Mouse (Mus musculus) heart, embryonic 15.5 days (tissue): ENCODE measurements around the gene Cyp4f37. TPM values are rescaled to one million over a fixed set of nuclear protein-coding genes. Genes with fewer than 3 reads are reported as not detected.

Experiments used
- ATAC-seq: fragments of 200-750 bp; cut with Nextera tagmentation; replicated peaks from 2 replicates; pipeline ENCODE4 v1.8.0; 2017; ENCODE audit warnings: low read depth, moderate TSS enrichment; ENCODE audit not compliant: insufficient number of reproducible peaks, insufficient read depth, low FRiP score
- H3K27ac ChIP-seq: fragments of 300-500 bp; sonication (generic); 2 replicates; pipeline ENCODE4 v1.5.1; 2015; ENCODE audit warnings: mild to moderate bottlenecking, inconsistent platforms
- H3K27me3 ChIP-seq: fragments of 300-500 bp; sonication (generic); 2 replicates; pipeline ENCODE4 v1.6.1; 2015; ENCODE audit warnings: inconsistent platforms
- H3K36me3 ChIP-seq: fragments of 300-500 bp; sonication (generic); 2 replicates; pipeline ENCODE4 v1.6.1; 2015; ENCODE audit warnings: mild to moderate bottlenecking, inconsistent platforms
- H3K4me1 ChIP-seq: fragments of 300-500 bp; sonication (generic); replicated peaks from 2 replicates; pipeline ENCODE4 v1.6.1; 2015; ENCODE audit warnings: inconsistent platforms
- H3K4me2 ChIP-seq: fragments of 300-500 bp; sonication (generic); 2 replicates; pipeline ENCODE4 v1.6.1; 2015; ENCODE audit warnings: inconsistent platforms, mild to moderate bottlenecking, moderate library complexity
- H3K4me3 ChIP-seq: fragments of 300-500 bp; sonication (generic); 2 replicates; pipeline ENCODE4 v1.5.1; 2015; ENCODE audit warnings: mild to moderate bottlenecking, inconsistent platforms
- H3K9ac ChIP-seq: fragments of 300-500 bp; sonication (generic); 2 replicates; pipeline ENCODE4 v1.6.1; 2015; ENCODE audit warnings: mild to moderate bottlenecking, inconsistent platforms
- H3K9me3 ChIP-seq: fragments of 300-500 bp; sonication (generic); replicated peaks from 2 replicates; pipeline ENCODE4 v1.6.1; 2016; ENCODE audit warnings: inconsistent platforms
- WGBS: fragments of 180-500 bp; shearing (Covaris S2); methylation state at CpG from one replicate; pipeline ENCODE4 v1.1.7; 2015; ENCODE audit warnings: mixed read lengths; 5-methylcytosine and 5-hydroxymethylcytosine counted together
- polyA plus RNA-seq: library from polyadenylated mRNA; unstranded; fragments of >200 nt; fragmentation: Nextera tagmentation; extraction: Ambion mirVana; gene quantifications from 2 replicates; pipeline ENCODE4 v1.2.1, GENCODE M21; 2015

Gene Cyp4f37
- polyA plus RNA-seq, 1 experiment from 2014 or later, result not detected

DNA sequence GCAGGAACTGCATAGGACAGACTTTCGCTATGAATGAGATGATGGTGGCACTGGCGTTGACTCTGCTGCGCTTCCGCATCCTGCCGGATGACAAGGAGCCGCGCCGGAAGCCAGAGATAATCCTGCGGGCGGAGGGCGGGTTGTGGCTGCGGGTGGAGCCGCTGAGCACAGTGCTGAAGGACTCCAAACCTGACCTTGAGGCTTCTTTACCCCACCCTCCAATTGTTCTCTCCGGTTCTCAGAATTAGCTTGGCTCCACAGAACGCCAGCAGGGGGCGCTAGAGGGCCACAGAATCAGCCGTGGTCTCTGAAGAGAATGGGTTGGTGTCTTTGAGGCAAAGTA, 13.8 kb downstream of the Cyp4f37 start:
- no peaks in the 10 kb centered on the region for H3K27me3 ChIP-seq
- H3K9ac ChIP-seq, result peak overlapping the region; percentile 39; the same call in 1 of the 2 replicates
- no peaks in the 10 kb centered on the region for H3K36me3 ChIP-seq
- WGBS, result 2% methylated on average over 17 of the region's 17 CpGs
- H3K9me3 ChIP-seq, result no peaks in the 10 kb centered on the region
- peak overlapping the region; percentile 75 for H3K4me2 ChIP-seq
- H3K27ac ChIP-seq, result no peak overlapping the region
- peaks cover 4% of the 10 kb centered on the region for H3K4me1 ChIP-seq
- peak overlapping the region; percentile 46 for H3K4me3 ChIP-seq
- peak; percentile 67 for ATAC-seq

GRCm38 (mm10) chr17:32636341-32636740, 15.2 kb downstream of the Cyp4f37 start:
- Histone ChIP-seq H3K36me3 (no peaks in the 10 kb centered on the region), H3K4me3 (no peak overlapping the region), H3K4me1 (peaks cover 4% of the 10 kb centered on the region), H3K9ac (no peak overlapping the region), H3K9me3 (no peaks in the 10 kb centered on the region), H3K27me3 (no peaks in the 10 kb centered on the region), H3K27ac (no peak overlapping the region), H3K4me2 (no peak overlapping the region)
- no peak for ATAC-seq
- 42% methylated on average over 3 of the region's 3 CpGs for WGBS

GRCm38 (mm10) chr17:32637151-32637550, 16.0 kb downstream of the Cyp4f37 start:
- WGBS, result 77% methylated on average over 2 of the region's 2 CpGs
- no peaks in the 10 kb centered on the region for H3K27me3 ChIP-seq
- no peak for ATAC-seq

DNA sequence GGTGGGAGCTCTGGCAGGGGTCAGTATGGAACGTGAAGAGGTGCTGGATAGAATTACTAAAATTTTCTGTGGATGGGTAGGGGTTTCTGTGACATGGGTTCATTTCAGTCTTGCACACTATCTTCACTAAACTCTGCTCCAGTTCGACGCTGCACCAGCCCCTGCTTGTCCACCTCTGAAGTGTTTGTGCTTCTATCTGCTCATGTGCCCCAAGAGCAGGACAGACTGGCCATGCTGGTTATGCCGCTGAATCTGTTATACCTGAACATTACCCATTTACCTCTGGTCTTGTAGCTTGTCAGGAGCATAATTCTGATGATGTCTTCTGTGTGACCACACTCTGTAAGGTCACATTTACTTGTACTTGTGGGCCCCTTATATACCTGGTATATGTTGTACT, 25.5 kb downstream of the Cyp4f37 start:
- Histone ChIP-seq H3K9me3 (no peaks in the 10 kb centered on the region), H3K36me3 (no peaks in the 10 kb centered on the region), H3K27ac (no peak overlapping the region), H3K4me2 (no peak overlapping the region), H3K4me1 (no peaks in the 10 kb centered on the region), H3K4me3 (no peak overlapping the region), H3K27me3 (no peaks in the 10 kb centered on the region), H3K9ac (no peak overlapping the region)
- ATAC-seq, result no peak
- WGBS, result 80% methylated on average over 4 of the region's 4 CpGs

More at GRCm38 (mm10) chr17:32637151-32637550, 16.0 kb downstream of the Cyp4f37 start:
- Histone ChIP-seq H3K27ac (no peak overlapping the region), H3K9me3 (no peaks in the 10 kb centered on the region), H3K4me2 (no peak overlapping the region), H3K36me3 (no peaks in the 10 kb centered on the region), H3K4me3 (no peak overlapping the region), H3K4me1 (peaks cover 4% of the 10 kb centered on the region), H3K9ac (no peak overlapping the region)

DNA sequence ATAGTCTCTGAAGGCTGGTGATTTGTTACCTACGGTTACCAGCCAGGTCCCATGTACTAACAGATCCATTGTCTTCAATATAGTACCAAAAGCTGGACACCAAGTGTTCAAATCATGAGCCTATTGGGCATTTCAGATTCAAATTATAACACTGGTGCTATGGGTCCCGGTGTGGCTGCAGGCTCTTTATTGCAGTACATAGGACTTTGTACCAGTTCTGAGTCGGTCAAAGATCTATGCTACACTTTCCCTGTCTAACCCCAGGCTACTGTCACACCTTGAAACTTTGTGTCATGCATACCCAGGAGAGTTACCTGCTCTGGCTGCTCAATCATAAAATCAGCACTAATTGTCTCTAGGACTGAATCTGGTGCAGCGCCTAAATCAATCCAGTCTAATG, 32.8 kb downstream of the Cyp4f37 start:
- no peaks in the 10 kb centered on the region for H3K36me3 ChIP-seq
- no peak overlapping the region for H3K4me2 ChIP-seq
- no peak overlapping the region for H3K27ac ChIP-seq
- 86% methylated on average over 4 of the region's 4 CpGs for WGBS
- H3K27me3 ChIP-seq, result no peaks in the 10 kb centered on the region
- H3K4me3 ChIP-seq, result no peak overlapping the region
- peaks cover 3% of the 10 kb centered on the region for H3K4me1 ChIP-seq
- ATAC-seq, result no peak
- H3K9me3 ChIP-seq, result 0 out of 2 replicates have a peak, but pooled peaks cover 2% of the 10 kb centered on the region
- H3K9ac ChIP-seq, result no peak overlapping the region

GRCm38 (mm10) chr17:32657041-32657440, 35.9 kb downstream of the Cyp4f37 start:
- Histone ChIP-seq H3K27ac (no peak overlapping the region), H3K27me3 (no peaks in the 10 kb centered on the region), H3K36me3 (no peaks in the 10 kb centered on the region), H3K4me3 (no peak overlapping the region), H3K4me2 (no peak overlapping the region), H3K9me3 (0 out of 2 replicates have a peak, but pooled peaks cover under 1% of the 10 kb centered on the region), H3K4me1 (peaks cover 5% of the 10 kb centered on the region), H3K9ac (no peak overlapping the region)
- WGBS, result 61% methylated on average over 3 of the region's 3 CpGs
- ATAC-seq, result no peak

DNA sequence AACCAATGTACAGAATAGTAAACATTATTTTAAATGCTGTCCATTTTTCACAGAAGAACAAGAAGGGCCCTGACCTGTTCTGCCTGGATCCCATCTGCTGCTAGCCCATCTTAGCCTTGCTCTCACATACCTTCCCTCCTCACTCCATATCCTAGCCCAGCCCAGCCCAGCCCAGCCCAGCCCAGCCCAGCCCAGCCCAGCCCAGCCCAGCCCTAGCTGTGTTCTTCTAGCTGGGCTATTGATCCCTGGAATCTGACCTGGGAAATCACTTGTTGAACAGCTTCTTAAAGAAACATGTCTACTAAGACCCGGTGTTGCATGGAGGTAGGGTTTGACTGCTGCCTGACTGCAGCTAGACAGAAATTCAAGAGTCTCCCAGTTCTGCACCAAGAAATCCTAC, 37.1 kb downstream of the Cyp4f37 start:
- Histone ChIP-seq H3K9me3 (no peaks in the 10 kb centered on the region), H3K27ac (no peak overlapping the region), H3K36me3 (no peaks in the 10 kb centered on the region), H3K27me3 (no peaks in the 10 kb centered on the region), H3K4me1 (peaks cover 5% of the 10 kb centered on the region), H3K9ac (no peak overlapping the region), H3K4me3 (no peak overlapping the region), H3K4me2 (no peak overlapping the region)
- WGBS, result 73% methylated on average over 1 of the region's 1 CpGs
- ATAC-seq, result no peak

DNA sequence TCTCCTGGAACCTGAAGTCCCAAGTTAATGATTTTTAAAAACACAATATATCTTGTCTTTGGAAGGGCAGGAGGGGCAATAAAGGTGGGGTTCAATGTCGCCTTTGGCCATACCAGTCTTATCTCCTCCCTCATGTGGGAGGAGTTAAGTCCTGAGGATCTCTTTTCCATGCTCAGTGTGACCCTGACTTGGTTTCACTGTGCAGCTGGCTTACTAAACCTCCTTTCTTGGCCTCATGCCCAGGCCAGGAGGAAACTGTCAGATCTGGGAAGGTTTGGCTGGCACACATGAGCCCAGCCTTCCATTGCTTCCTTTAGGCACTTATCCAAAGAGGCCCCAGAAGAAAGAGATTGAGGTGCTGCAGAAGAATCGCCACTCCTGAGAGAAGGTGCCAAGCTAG, 37.6 kb downstream of the Cyp4f37 start, which contains the start of gene Cyp4f40:
TSS of gene Cyp4f40 (plus strand) at position 189 of the 400 bp plus-strand sequence.
- no peak within 1 kb of the TSS for H3K4me3 ChIP-seq
- WGBS, result 29% methylated on average over 2 of the region's 2 CpGs
- no peak within 1 kb of the TSS for H3K4me2 ChIP-seq
- H3K27ac ChIP-seq, result no peak within 1 kb of the TSS
- peaks cover 5% of the 10 kb centered on the region for H3K4me1 ChIP-seq
- H3K27me3 ChIP-seq, result no peaks in the 10 kb centered on the region
- no peaks in the 10 kb centered on the region for H3K9me3 ChIP-seq
- no peaks in the 10 kb centered on the region for H3K36me3 ChIP-seq
- no peak; the same call in 1 of the 2 replicates for ATAC-seq
- H3K9ac ChIP-seq, result no peak within 1 kb of the TSS

GRCm38 (mm10) chr17:32673976-32674375, 52.9 kb downstream of the Cyp4f37 start:
- H3K9ac ChIP-seq, result no peak overlapping the region
- H3K27ac ChIP-seq, result no peak overlapping the region
- no peaks in the 10 kb centered on the region for H3K27me3 ChIP-seq
- no peak for ATAC-seq
- no peak overlapping the region for H3K4me3 ChIP-seq
- no peaks in the 10 kb centered on the region for H3K4me1 ChIP-seq
- H3K36me3 ChIP-seq, result no peaks in the 10 kb centered on the region
- no peak overlapping the region for H3K4me2 ChIP-seq
- WGBS, result 58% methylated on average over 7 of the region's 7 CpGs
- no peaks in the 10 kb centered on the region for H3K9me3 ChIP-seq

DNA sequence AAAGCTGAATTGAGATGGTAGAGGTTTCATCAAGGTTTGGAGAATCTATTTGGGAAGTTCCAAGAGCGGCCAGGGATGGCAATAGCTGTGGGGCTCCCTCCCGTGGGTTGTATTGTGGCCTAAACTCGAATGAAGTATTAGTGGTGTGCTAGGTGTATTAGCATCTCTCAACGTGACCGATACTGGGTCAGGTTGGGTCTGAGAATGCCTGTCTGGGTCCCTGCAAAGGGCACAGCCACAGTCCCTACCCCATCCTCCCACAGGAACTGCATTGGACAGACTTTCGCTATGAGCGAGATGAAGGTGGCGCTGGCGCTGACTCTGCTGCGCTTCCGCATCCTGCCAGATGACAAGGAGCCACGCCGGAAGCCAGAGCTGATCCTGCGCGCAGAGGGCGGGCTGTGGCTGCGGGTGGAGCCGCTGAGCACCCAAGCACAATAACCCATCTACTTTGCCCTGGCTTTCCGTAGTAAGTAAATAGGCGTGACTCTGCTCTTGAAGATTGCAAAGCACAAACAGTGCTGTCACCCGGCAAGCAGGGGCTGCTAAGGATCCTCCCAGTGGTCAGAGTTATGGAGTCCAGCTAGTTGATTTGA, 55.0 kb downstream of the Cyp4f37 start:
- ATAC-seq, result no peak
- peak overlapping the region; percentile 36; the same call in 1 of the 2 replicates for H3K4me2 ChIP-seq
- H3K27me3 ChIP-seq, result no peaks in the 10 kb centered on the region
- H3K27ac ChIP-seq, result no peak overlapping the region
- no peak overlapping the region for H3K4me3 ChIP-seq
- no peaks in the 10 kb centered on the region for H3K36me3 ChIP-seq
- no peaks in the 10 kb centered on the region for H3K9me3 ChIP-seq
- WGBS, result 41% methylated on average over 21 of the region's 21 CpGs
- H3K4me1 ChIP-seq, result no peaks in the 10 kb centered on the region
- no peak overlapping the region for H3K9ac ChIP-seq

DNA sequence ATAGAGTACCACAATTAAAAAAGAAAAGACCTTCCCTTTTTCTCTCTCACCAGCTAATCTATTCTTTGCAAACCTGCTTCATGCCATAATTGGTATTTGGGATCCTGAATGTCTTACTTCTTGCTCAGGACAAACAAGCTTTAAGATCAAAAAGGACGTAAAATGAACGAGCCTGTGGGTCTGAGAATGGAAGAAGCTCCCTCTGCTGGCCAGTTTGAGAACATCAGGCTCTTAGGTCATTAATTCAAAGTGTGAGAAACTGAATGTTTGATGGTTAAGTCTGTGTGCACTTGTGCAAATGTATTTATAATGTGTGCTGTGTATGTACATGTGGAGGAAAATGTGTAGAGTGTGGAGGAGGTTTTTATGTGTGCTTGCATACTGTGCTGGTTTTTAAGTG, 59.3 kb downstream of the Cyp4f37 start:
- no peak overlapping the region for H3K9ac ChIP-seq
- no peaks in the 10 kb centered on the region for H3K27me3 ChIP-seq
- H3K4me2 ChIP-seq, result no peak overlapping the region
- no peaks in the 10 kb centered on the region for H3K36me3 ChIP-seq
- H3K9me3 ChIP-seq, result no peaks in the 10 kb centered on the region
- no peaks in the 10 kb centered on the region for H3K4me1 ChIP-seq
- H3K4me3 ChIP-seq, result no peak overlapping the region
- 27% methylated on average over 2 of the region's 2 CpGs for WGBS
- H3K27ac ChIP-seq, result no peak overlapping the region
- no peak for ATAC-seq

GRCm38 (mm10) chr17:32685048-32685750, 64.1 kb downstream of the Cyp4f37 start, which contains the start of gene Cyp4f15:
Gene Cyp4f15, plus strand, starts transcription at chr17:32685627.
- Histone ChIP-seq H3K27ac (no peak within 1 kb of the TSS), H3K9me3 (no peaks in the 10 kb centered on the region), H3K4me2 (no peak within 1 kb of the TSS), H3K4me3 (no peak within 1 kb of the TSS), H3K9ac (no peak within 1 kb of the TSS), H3K27me3 (no peaks in the 10 kb centered on the region), H3K36me3 (no peaks in the 10 kb centered on the region), H3K4me1 (no peaks in the 10 kb centered on the region)
- 23% methylated on average over 7 of the region's 7 CpGs for WGBS
- ATAC-seq, result no peak
